Mouse (Mus musculus) CH12.LX (cell line): ENCODE results near the gene Teddm1b.

Experiments used
- CHD1 ChIP-seq: IDR thresholded peaks from 2 replicates; pipeline ENCODE4 v1.6.1; 2012; ENCODE audit warnings: low read depth, low read length, improper control_type of control experiment, inconsistent platforms
- CHD2 ChIP-seq: IDR thresholded peaks from 2 replicates; pipeline ENCODE4 v1.6.1; 2011; ENCODE audit warnings: low read length, improper control_type of control experiment
- CTCF ChIP-seq, 2 experiments: IDR thresholded peaks in 1 of 2; conservative IDR thresholded peaks in 1 of 2; 2 replicates each; pipeline ENCODE4 v1.5.1; 2011 to 2012; ENCODE audit warnings: low read depth in 2 of 2, low read length in 2 of 2, improper control_type of control experiment in 1 of 2, inconsistent platforms in 1 of 2, mild to moderate bottlenecking in 1 of 2, moderate library complexity in 1 of 2
- EP300 ChIP-seq: IDR thresholded peaks from 2 replicates; pipeline ENCODE4 v1.6.1; 2011; ENCODE audit warnings: low read length, improper control_type of control experiment
- IRF4 ChIP-seq: IDR thresholded peaks from 2 replicates; pipeline ENCODE4 v1.6.1; 2014; ENCODE audit warnings: low read depth, mild to moderate bottlenecking, inconsistent platforms, low read length, improper control_type of control experiment
- MAX ChIP-seq: IDR thresholded peaks from 2 replicates; pipeline ENCODE4 v1.6.1; 2011; ENCODE audit warnings: low read length, improper control_type of control experiment
- MAZ ChIP-seq: IDR thresholded peaks from 2 replicates; pipeline ENCODE4 v1.6.1; 2012; ENCODE audit warnings: low read depth, mild to moderate bottlenecking, inconsistent platforms, low read length, improper control_type of control experiment, moderate library complexity
- MYC ChIP-seq: IDR thresholded peaks from 2 replicates; pipeline ENCODE4 v1.6.1; 2011; ENCODE audit warnings: low read depth, mild to moderate bottlenecking, improper control_type of control experiment, low read length
- PAX5 ChIP-seq: IDR thresholded peaks from 2 replicates; pipeline ENCODE4 v1.6.1; 2012; ENCODE audit warnings: low read length, inconsistent platforms, mixed read lengths
- POLR2A ChIP-seq: IDR thresholded peaks from 2 replicates; pipeline ENCODE4 v1.6.1; 2011; ENCODE audit warnings: low read depth, mild to moderate bottlenecking, improper control_type of control experiment, low read length
- USF2 ChIP-seq: conservative IDR thresholded peaks from 2 replicates; pipeline ENCODE4 v1.6.1; 2011; ENCODE audit warnings: low read depth, low read length, improper control_type of control experiment
- ZC3H11A ChIP-seq: IDR thresholded peaks from 2 replicates; pipeline ENCODE4 v1.6.1; 2012; ENCODE audit warnings: low read depth, mild to moderate bottlenecking, inconsistent platforms, low read length, improper control_type of control experiment
- ZNF384 ChIP-seq: IDR thresholded peaks from 2 replicates; pipeline ENCODE4 v1.6.1; 2012; ENCODE audit warnings: low read depth, low read length, improper control_type of control experiment, inconsistent platforms

- TF ChIP-seq MYC (no peak), CTCF (conservative IDR thresholded peaks at IDR 0.05 in 1 of 2, IDR thresholded peaks at IDR 0.05 in 1 of 2; ENCODE audit: low read depth in 2 of 2, low read length in 2 of 2) (no peak), CHD2 (no peak), POLR2A (no peak), USF2 (no peak), PAX5 (no peak), MAZ (no peak), MAX (no peak), EP300 (no peak), ZNF384 (no peak), ZC3H11A (no peak), IRF4 (no peak), CHD1 (no peak)
Observed at GRCm38 (mm10) chr1:153890121-153890520, 16.0 kb downstream of the Teddm1b start.
